Comparison of ENCODE assay signal across 11 mouse cellular contexts in the genomic region with DNA sequence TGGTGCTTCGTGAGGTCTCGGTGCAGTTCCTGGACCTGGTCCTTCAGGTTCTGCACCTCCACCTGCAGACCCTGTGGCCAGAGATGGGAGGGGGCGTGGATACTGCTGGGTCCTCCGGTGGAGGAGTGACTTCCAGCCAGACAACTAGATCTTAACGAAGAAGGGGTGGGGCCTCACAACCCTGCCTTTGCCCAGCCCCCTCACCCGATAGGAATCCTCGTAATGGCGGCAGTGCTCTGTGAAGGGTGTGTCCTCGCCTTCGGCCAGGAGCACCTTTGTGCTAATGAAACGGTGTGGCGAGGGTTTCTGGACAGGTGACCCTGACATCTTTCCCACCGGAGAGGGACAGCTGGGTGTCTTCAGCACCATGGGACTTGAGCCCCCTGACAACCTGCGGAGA. TPM values are rescaled to one million over a fixed set of nuclear protein-coding genes. Genes with fewer than 3 reads are reported as not detected.
A peak's percentile ranks its signal among the peaks of the same experiment; 100 is the strongest.
DNase-seq lines count a peak whose midpoint lies in the region; ATAC-seq and TF ChIP-seq lines count a peak whose summit lies in the region.
"Had no signal": no experiment of that assay in that cellular context is flagged by ENCODE, and none has a peak within 500 bp of the region (broad histone marks: within the 10 kb centered on the region; RNA-seq: fewer than 3 reads in every experiment).

No protein-coding gene starts in this region.

- no peak for DNase-seq in neural tube, embryonic 10.5 days (ENCODE audit: extremely low spot score, low spot score)
- no peak for DNase-seq in forebrain, postnatal 0 days
- no peak for DNase-seq in liver, embryonic 13.5 days
- no peak for DNase-seq in yolk sac, embryonic 10.5 days (ENCODE audit: low spot score)
- no peak for DNase-seq in frontal cortex, postnatal 10 days (ENCODE audit: low spot score in 2 of 2)
- no peak for DNase-seq in left cerebral cortex, adult 2 months (ENCODE audit: extremely low spot score in 1 of 2, low spot score in 2 of 2)
- DNase-seq: retina, postnatal 1 day had no signal

- H3K27ac ChIP-seq in neural tube, embryonic 12.5 days = no peak overlapping the region
- H3K27ac ChIP-seq in forebrain, postnatal 0 days (ENCODE audit: low read depth, low read length) = no peak overlapping the region
- no peak overlapping the region for H3K27ac ChIP-seq in liver, embryonic 13.5 days
- no peak overlapping the region for H3K27ac ChIP-seq in left cerebral cortex, adult 2 months

- no peak for ATAC-seq in neural tube, embryonic 12.5 days (ENCODE audit: low FRiP score, low read depth)
- ATAC-seq in forebrain, postnatal 0 days = no peak
- ATAC-seq in liver, embryonic 13.5 days (ENCODE audit: low read depth) = 0 out of 2 replicates have a peak, but pooled peaks have one; percentile 6

- H3K36me3 ChIP-seq in neural tube, embryonic 12.5 days = peaks cover 5% of the 10 kb centered on the region
- 0 out of 2 replicates have a peak, but pooled peaks cover 4% of the 10 kb centered on the region for H3K36me3 ChIP-seq in forebrain, postnatal 0 days (ENCODE audit: insufficient read depth)
- H3K36me3 ChIP-seq in liver, embryonic 13.5 days = no peaks in the 10 kb centered on the region; the same call in 1 of the 2 replicates

- no peak overlapping the region for H3K4me3 ChIP-seq in neural tube, embryonic 12.5 days
- peak overlapping the region; percentile 43; the same call in 1 of the 2 replicates for H3K4me3 ChIP-seq in forebrain, postnatal 0 days (ENCODE audit: low read depth, low read length)
- H3K4me3 ChIP-seq in liver, embryonic 13.5 days (replicated peaks) = peak overlapping the region; percentile 31; the same call in 1 of the 2 replicates
- no peak overlapping the region for H3K4me3 ChIP-seq in left cerebral cortex, adult 2 months
- H3K4me3 ChIP-seq: erythroblast, embryonic 14.5 days had no signal

- peaks cover 21% of the 10 kb centered on the region for H3K4me1 ChIP-seq in neural tube, embryonic 12.5 days
- 0 out of 2 replicates have a peak, but pooled peaks cover 7% of the 10 kb centered on the region for H3K4me1 ChIP-seq in forebrain, postnatal 0 days (ENCODE audit: insufficient read depth)
- H3K4me1 ChIP-seq in liver, embryonic 13.5 days (replicated peaks) = peaks cover 22% of the 10 kb centered on the region

- no peaks in the 10 kb centered on the region for H3K9me3 ChIP-seq in neural tube, embryonic 12.5 days
- no peaks in the 10 kb centered on the region for H3K9me3 ChIP-seq in forebrain, postnatal 0 days (ENCODE audit: low read length)
- H3K9me3 ChIP-seq in liver, embryonic 13.5 days (replicated peaks) = no peaks in the 10 kb centered on the region

- H3K4me2 ChIP-seq in neural tube, embryonic 12.5 days (replicated peaks) = peak overlapping the region; percentile 59; the same call in 1 of the 2 replicates
- H3K4me2 ChIP-seq in forebrain, postnatal 0 days (ENCODE audit: low read depth) = peak overlapping the region; percentile 75
- peak overlapping the region; percentile 56 for H3K4me2 ChIP-seq in liver, embryonic 13.5 days

- H3K27me3 ChIP-seq in neural tube, embryonic 12.5 days (replicated peaks) = peaks cover 81% of the 10 kb centered on the region
- peaks cover 55% of the 10 kb centered on the region for H3K27me3 ChIP-seq in forebrain, postnatal 0 days (ENCODE audit: insufficient read depth, low read length)
- peaks cover 74% of the 10 kb centered on the region for H3K27me3 ChIP-seq in liver, embryonic 13.5 days

- intact Hi-C loops in left cerebral cortex, adult 2 months (cut with DNase I) = no loop called here

- TF ChIP-seq CTCF in forebrain, postnatal 0 days (IDR thresholded peaks at IDR 0.05; ENCODE audit: low read depth) = no peak
- no peak for TF ChIP-seq CTCF in left cerebral cortex, adult 2 months (IDR thresholded peaks at IDR 0.05)

- WGBS in neural tube, embryonic 12.5 days = 1% methylated on average over 14 of the region's 14 CpGs
- 6% methylated on average over 14 of the region's 14 CpGs for WGBS in forebrain, postnatal 0 days
- 2% methylated on average over 14 of the region's 14 CpGs for WGBS in liver, embryonic 13.5 days (ENCODE audit: insufficient replicate concordance)

- no peak overlapping the region for H3K9ac ChIP-seq in neural tube, embryonic 12.5 days
- H3K9ac ChIP-seq in forebrain, postnatal 0 days = peak overlapping the region; percentile 44; the same call in 1 of the 2 replicates
- no peak overlapping the region for H3K9ac ChIP-seq in liver, embryonic 13.5 days

RNA-seq across cellular contexts. Expression of a gene that starts 6.6 kb away (rescaled TPM):
- 5.8 and 7.3 TPM in 2 replicates for polyA plus RNA-seq in neural tube, embryonic 12.5 days (2016; fragmentation: Nextera tagmentation; extraction: Ambion mirVana)
- 2.6 and 4.4 TPM in 2 replicates for total RNA-seq in forebrain, postnatal 0 days (2014; rRNA removed)
- polyA plus RNA-seq in forebrain, postnatal 0 days (2015; fragmentation: Nextera tagmentation; extraction: Ambion mirVana) = 2.7 and 4.2 TPM in 2 replicates
- 0.27 and 0.31 TPM in 2 replicates for polyA plus RNA-seq in liver, embryonic 13.5 days (2015; fragmentation: Nextera tagmentation; extraction: Ambion mirVana)
- 10 to 100 TPM; 17.0 to 18.6 TPM for total RNA-seq in left cerebral cortex, adult 2 months (2021)

RNA-seq across cellular contexts. Expression of a gene that starts 13.4 kb away (rescaled TPM):
- 255 and 274 TPM in 2 replicates for polyA plus RNA-seq in neural tube, embryonic 12.5 days (2016; fragmentation: Nextera tagmentation; extraction: Ambion mirVana)
- total RNA-seq in forebrain, postnatal 0 days (2014; rRNA removed) = 313 and 387 TPM in 2 replicates
- polyA plus RNA-seq in forebrain, postnatal 0 days (2015; fragmentation: Nextera tagmentation; extraction: Ambion mirVana) = 176 and 212 TPM in 2 replicates
- polyA plus RNA-seq in liver, embryonic 13.5 days (2015; fragmentation: Nextera tagmentation; extraction: Ambion mirVana) = 353 and 381 TPM in 2 replicates
- 100 to 1,000 TPM; 171 to 172 TPM for total RNA-seq in left cerebral cortex, adult 2 months (2021)

RNA-seq across cellular contexts. Expression of a gene that starts 15.2 kb away (rescaled TPM):
- polyA plus RNA-seq in neural tube, embryonic 12.5 days (2016; fragmentation: Nextera tagmentation; extraction: Ambion mirVana) = 23.0 and 24.7 TPM in 2 replicates
- 24.4 and 28.5 TPM in 2 replicates for total RNA-seq in forebrain, postnatal 0 days (2014; rRNA removed)
- 9.8 and 12.7 TPM in 2 replicates for polyA plus RNA-seq in forebrain, postnatal 0 days (2015; fragmentation: Nextera tagmentation; extraction: Ambion mirVana)
- 7.9 and 8.6 TPM in 2 replicates for polyA plus RNA-seq in liver, embryonic 13.5 days (2015; fragmentation: Nextera tagmentation; extraction: Ambion mirVana)
- total RNA-seq in left cerebral cortex, adult 2 months (2021) = 10 to 100 TPM; 49.8 to 54.3 TPM

RNA-seq across cellular contexts. Expression of a gene that starts 20.7 kb away (rescaled TPM):
- 0.58 and 1.1 TPM in 2 replicates for polyA plus RNA-seq in neural tube, embryonic 12.5 days (2016; fragmentation: Nextera tagmentation; extraction: Ambion mirVana)
- total RNA-seq in forebrain, postnatal 0 days (2014; rRNA removed) = 0.57 TPM in 1 of 2 replicates, not detected in the other
- 0.13 TPM in 1 of 2 replicates, not detected in the other for polyA plus RNA-seq in forebrain, postnatal 0 days (2015; fragmentation: Nextera tagmentation; extraction: Ambion mirVana)
- not detected in 2 replicates for polyA plus RNA-seq in liver, embryonic 13.5 days (2015; fragmentation: Nextera tagmentation; extraction: Ambion mirVana)
- total RNA-seq in left cerebral cortex, adult 2 months (2021) = under 1 TPM; 0.30 to 0.32 TPM
- total RNA-seq: layer of hippocampus, adult 8-10 months had no signal
- polyA plus RNA-seq: erythroblast, embryonic 14.5 days; heart, postnatal 0 days had no signal

RNA-seq across cellular contexts. Expression of a gene that starts 26.3 kb away (rescaled TPM):
- polyA plus RNA-seq in neural tube, embryonic 12.5 days (2016; fragmentation: Nextera tagmentation; extraction: Ambion mirVana) = 6.1 and 7.8 TPM in 2 replicates
- total RNA-seq in forebrain, postnatal 0 days (2014; rRNA removed) = 60.0 and 76.0 TPM in 2 replicates
- 35.2 and 57.8 TPM in 2 replicates for polyA plus RNA-seq in forebrain, postnatal 0 days (2015; fragmentation: Nextera tagmentation; extraction: Ambion mirVana)
- 0.21 and 0.52 TPM in 2 replicates for polyA plus RNA-seq in liver, embryonic 13.5 days (2015; fragmentation: Nextera tagmentation; extraction: Ambion mirVana)
- total RNA-seq in left cerebral cortex, adult 2 months (2021) = 100 to 1,000 TPM; 176 to 194 TPM

Comparison
In these comparisons a context has a peak if more than half of its experiments do, and no peak if none do; other contexts are left out.
1. H3K4me3 ChIP-seq: peak in forebrain, postnatal 0 days (single experiment) and liver, embryonic 13.5 days (single experiment); none in neural tube, embryonic 12.5 days (single experiment) and left cerebral cortex, adult 2 months (single experiment).
2. Peak in every context shown above with its lines, with median percentiles within 50 percentile points of each other: H3K4me2 ChIP-seq.